Mouse (Mus musculus) liver, embryonic 16.5 days (tissue): ENCODE measurements around the gene Shisa8. TPM values are rescaled to one million over a fixed set of nuclear protein-coding genes. Genes with fewer than 3 reads are reported as not detected.

Experiments used
- ATAC-seq: fragments of 200-750 bp; cut with Nextera tagmentation; 2 replicates; pipeline ENCODE4 v1.8.0; 2017; ENCODE audit warnings: low read depth, mild to moderate bottlenecking, moderate number of reproducible peaks, moderate library complexity
- H3K27ac ChIP-seq: fragments of 300-500 bp; sonication (generic); 2 replicates; pipeline ENCODE4 v1.5.1; 2014; ENCODE audit warnings: mild to moderate bottlenecking, low read length
- H3K27me3 ChIP-seq: fragments of 300-500 bp; sonication (generic); 2 replicates; pipeline ENCODE4 v1.6.1; 2014; ENCODE audit warnings: low read depth, low read length, mixed read lengths; ENCODE audit not compliant: control insufficient read depth, insufficient read depth
- H3K36me3 ChIP-seq: fragments of 300-500 bp; sonication (generic); 2 replicates; pipeline ENCODE4 v1.6.1; 2014; ENCODE audit warnings: mild to moderate bottlenecking; ENCODE audit not compliant: control insufficient read depth, insufficient read depth
- H3K4me1 ChIP-seq: fragments of 300-500 bp; sonication (generic); 2 replicates; pipeline ENCODE4 v1.6.1; 2014; ENCODE audit warnings: low read depth, low read length, mixed read lengths; ENCODE audit not compliant: control insufficient read depth
- H3K4me2 ChIP-seq: fragments of 300-500 bp; sonication (generic); 2 replicates; pipeline ENCODE4 v1.6.1; 2014; ENCODE audit warnings: low read depth, low read length, mixed read lengths
- H3K4me3 ChIP-seq: fragments of 300-500 bp; sonication (generic); 2 replicates; pipeline ENCODE4 v1.5.1; 2014; ENCODE audit warnings: low read depth, mild to moderate bottlenecking, low read length
- H3K9ac ChIP-seq: fragments of 300-500 bp; sonication (generic); 2 replicates; pipeline ENCODE4 v1.6.1; 2014; ENCODE audit warnings: low read depth, low read length
- H3K9me3 ChIP-seq: fragments of 300-500 bp; sonication (generic); replicated peaks from 2 replicates; pipeline ENCODE4 v1.6.1; 2016; ENCODE audit warnings: low read length; ENCODE audit not compliant: control insufficient read depth
- WGBS: fragments of 180-500 bp; shearing (Covaris S2); extraction: QIAGEN DNeasy Blood & Tissue Kit; methylation state at CpG from one replicate; pipeline ENCODE4 v1.1.7; 2014; ENCODE audit not compliant: insufficient replicate concordance; 5-methylcytosine and 5-hydroxymethylcytosine counted together
- polyA plus RNA-seq: library from polyadenylated mRNA; unstranded; fragments of >200 nt; fragmentation: Nextera tagmentation; extraction: Ambion mirVana; gene quantifications from 2 replicates; pipeline ENCODE4 v1.2.1, GENCODE M21; 2015

The Shisa8 gene
- polyA plus RNA-seq, 1 experiment from 2014 or later: 0.11 TPM

DNA sequence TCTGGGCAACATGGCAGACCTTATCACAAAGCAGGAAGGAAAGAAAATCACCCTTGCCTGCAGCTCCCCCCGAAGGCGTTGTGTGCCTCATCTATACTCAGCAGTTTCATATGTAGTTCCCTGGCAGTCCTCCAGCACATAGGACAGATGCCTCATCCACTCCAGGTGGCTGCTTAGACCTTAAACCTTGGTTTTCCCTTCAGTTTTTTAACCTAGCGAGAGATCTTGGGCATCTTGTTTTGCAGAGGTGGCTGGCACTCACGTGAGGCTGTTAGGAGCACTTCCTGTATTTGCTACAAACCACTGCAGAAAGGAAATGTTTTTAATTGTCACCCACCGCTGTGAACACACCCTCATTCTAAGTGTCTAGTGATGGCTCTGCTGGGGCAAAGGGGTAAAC is 25.7 kb downstream of the Shisa8 start:
- WGBS: 30% methylated on average over 5 of the region's 5 CpGs
- Histone ChIP-seq H3K27ac (peak overlapping the region; percentile 89), H3K4me1 (peaks cover 55% of the 10 kb centered on the region), H3K9me3 (peaks cover 4% of the 10 kb centered on the region), H3K36me3 (peaks cover 31% of the 10 kb centered on the region), H3K4me3 (no peak overlapping the region), H3K9ac (no peak overlapping the region; the same call in 1 of the 2 replicates), H3K27me3 (no peaks in the 10 kb centered on the region), H3K4me2 (peak overlapping the region; percentile 70)
- no peak for ATAC-seq

GRCm38 (mm10) chr15:82186131-82186530 is 26.5 kb downstream of the Shisa8 start:
- Histone ChIP-seq H3K9ac (peak overlapping the region; percentile 52), H3K4me3 (peak overlapping the region; percentile 7; the same call in 1 of the 2 replicates), H3K27me3 (no peaks in the 10 kb centered on the region), H3K9me3 (peaks cover 4% of the 10 kb centered on the region), H3K36me3 (peaks cover 39% of the 10 kb centered on the region), H3K4me1 (peaks cover 62% of the 10 kb centered on the region), H3K27ac (peak overlapping the region; percentile 89), H3K4me2 (peak overlapping the region; percentile 70)
- 26% methylated on average over 14 of the region's 14 CpGs for WGBS
- peak; percentile 69 for ATAC-seq

DNA sequence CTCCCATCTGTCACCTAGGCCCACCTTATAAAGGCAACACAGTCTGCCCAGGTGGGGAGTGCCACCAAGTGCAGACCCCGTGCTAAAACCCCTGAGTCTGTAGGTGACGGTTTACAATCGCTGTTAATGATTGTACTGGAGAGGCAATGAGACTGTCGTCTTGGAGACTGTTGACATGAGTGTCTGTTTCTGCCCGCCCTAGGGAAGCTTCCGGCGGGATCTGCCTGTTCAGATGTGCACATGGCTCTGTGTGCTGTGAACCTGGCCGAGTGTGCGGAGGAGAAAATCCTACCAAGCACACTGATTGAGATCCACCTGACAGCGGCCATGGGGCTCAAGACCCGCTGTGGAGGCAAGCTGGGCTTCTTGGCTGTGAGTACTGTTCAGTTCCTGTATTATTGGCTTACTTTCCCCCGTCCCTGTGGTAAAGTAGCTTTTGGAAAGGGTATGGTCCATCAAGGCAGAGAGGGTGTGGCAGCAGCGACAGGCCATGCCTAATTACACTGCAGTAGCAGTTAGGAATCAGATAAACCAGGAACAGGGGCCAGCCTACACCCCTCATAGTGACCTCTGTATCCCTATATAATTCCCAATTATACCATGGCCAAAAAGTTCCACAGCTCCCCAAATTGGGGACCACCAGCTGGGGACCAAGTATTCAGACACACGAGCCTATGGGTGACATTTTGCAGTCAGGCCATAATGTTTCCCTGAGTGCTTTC is 27.4 kb downstream of the Shisa8 start:
- Histone ChIP-seq H3K27me3 (no peaks in the 10 kb centered on the region), H3K36me3 (peaks cover 44% of the 10 kb centered on the region), H3K9me3 (peaks cover 4% of the 10 kb centered on the region), H3K4me2 (peak overlapping the region; percentile 70), H3K4me3 (no peak overlapping the region), H3K9ac (peak overlapping the region; percentile 52; the same call in 1 of the 2 replicates), H3K27ac (peak overlapping the region; percentile 89), H3K4me1 (peaks cover 64% of the 10 kb centered on the region)
- 61% methylated on average over 14 of the region's 14 CpGs for WGBS
- no peak for ATAC-seq

DNA sequence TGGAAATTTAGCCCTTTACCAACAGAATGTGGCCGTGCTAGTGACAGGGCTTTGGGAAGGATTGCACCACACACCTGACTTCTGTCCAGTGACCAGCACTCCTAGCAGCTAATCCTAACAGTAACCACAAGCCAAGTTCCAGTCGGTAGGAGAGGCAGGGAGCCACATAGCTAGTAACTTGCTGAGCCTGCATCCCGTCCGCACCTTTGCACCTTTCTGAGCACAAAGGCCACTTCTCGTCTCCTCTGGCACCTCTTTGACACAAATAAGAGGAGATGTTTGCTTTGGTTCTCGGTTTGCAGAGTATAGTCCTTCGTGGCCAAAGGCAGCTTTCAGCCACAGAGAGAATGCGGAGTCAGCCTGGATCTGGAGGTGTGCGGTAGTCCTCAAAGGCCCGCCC is 28.0 kb downstream of the Shisa8 start:
- peak; percentile 6; the same call in 1 of the 2 replicates for ATAC-seq
- peak overlapping the region; percentile 89 for H3K27ac ChIP-seq
- peaks cover 4% of the 10 kb centered on the region for H3K9me3 ChIP-seq
- peaks cover 50% of the 10 kb centered on the region for H3K36me3 ChIP-seq
- peak overlapping the region; percentile 61 for H3K9ac ChIP-seq
- H3K4me3 ChIP-seq: peak overlapping the region; percentile 39
- peaks cover 64% of the 10 kb centered on the region for H3K4me1 ChIP-seq
- H3K4me2 ChIP-seq: peak overlapping the region; percentile 70
- H3K27me3 ChIP-seq: no peaks in the 10 kb centered on the region
- 61% methylated on average over 10 of the region's 10 CpGs for WGBS

DNA sequence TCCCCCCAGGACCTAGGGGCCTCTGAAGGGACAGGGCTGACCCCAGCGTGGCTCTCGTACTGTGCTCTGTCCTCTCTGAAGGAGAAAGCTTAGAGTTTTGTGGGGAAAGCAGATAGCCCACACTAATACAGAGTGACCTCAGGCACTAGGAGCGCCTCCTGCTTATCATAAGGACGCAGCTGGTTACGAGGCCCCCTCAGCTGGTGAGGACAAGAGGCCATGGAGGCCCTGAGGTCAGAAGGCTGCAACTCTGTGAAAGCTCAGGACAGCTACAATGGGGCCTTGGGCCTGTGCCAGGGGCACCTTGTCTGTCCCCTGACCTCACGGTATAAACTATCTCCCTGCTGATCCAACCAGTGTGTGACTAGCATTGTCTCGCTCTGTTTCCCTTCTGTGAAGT is 28.4 kb downstream of the Shisa8 start:
- no peaks in the 10 kb centered on the region for H3K27me3 ChIP-seq
- peaks cover 4% of the 10 kb centered on the region for H3K9me3 ChIP-seq
- peaks cover 64% of the 10 kb centered on the region for H3K4me1 ChIP-seq
- H3K36me3 ChIP-seq: peaks cover 55% of the 10 kb centered on the region
- peak overlapping the region; percentile 39 for H3K4me3 ChIP-seq
- peak overlapping the region; percentile 61 for H3K9ac ChIP-seq
- H3K27ac ChIP-seq: peak overlapping the region; percentile 89
- peak overlapping the region; percentile 70 for H3K4me2 ChIP-seq
- 13% methylated on average over 7 of the region's 7 CpGs for WGBS
- peak; percentile 87 for ATAC-seq

GRCm38 (mm10) chr15:82183596-82183995 is 29.0 kb downstream of the Shisa8 start:
- peak overlapping the region; percentile 70 for H3K4me2 ChIP-seq
- H3K9me3 ChIP-seq: peaks cover 4% of the 10 kb centered on the region
- no peaks in the 10 kb centered on the region for H3K27me3 ChIP-seq
- peaks cover 64% of the 10 kb centered on the region for H3K4me1 ChIP-seq
- peak overlapping the region; percentile 39 for H3K4me3 ChIP-seq
- H3K9ac ChIP-seq: peak overlapping the region; percentile 61
- H3K36me3 ChIP-seq: peaks cover 60% of the 10 kb centered on the region
- peak overlapping the region; percentile 89 for H3K27ac ChIP-seq
- peak; percentile 15 for ATAC-seq
- WGBS: 64% methylated on average over 10 of the region's 10 CpGs

- Histone ChIP-seq H3K4me1 (peaks cover 55% of the 10 kb centered on the region), H3K27me3 (no peaks in the 10 kb centered on the region), H3K27ac (no peak overlapping the region), H3K4me3 (no peak overlapping the region), H3K9me3 (peaks cover 4% of the 10 kb centered on the region), H3K4me2 (no peak overlapping the region), H3K36me3 (peaks cover 63% of the 10 kb centered on the region), H3K9ac (no peak overlapping the region)
- no peak for ATAC-seq
- WGBS: 91% methylated on average over 4 of the region's 4 CpGs
Observed at GRCm38 (mm10) chr15:82182311-82182710, 30.3 kb downstream of the Shisa8 start.

- H3K4me3 ChIP-seq: no peak overlapping the region
- H3K36me3 ChIP-seq: peaks cover 66% of the 10 kb centered on the region
- H3K9ac ChIP-seq: no peak overlapping the region
- H3K9me3 ChIP-seq: peaks cover 4% of the 10 kb centered on the region
- H3K27ac ChIP-seq: peak overlapping the region; percentile 42
- 58% methylated on average over 5 of the region's 5 CpGs for WGBS
- peaks cover 43% of the 10 kb centered on the region for H3K4me1 ChIP-seq
- no peak for ATAC-seq
- H3K4me2 ChIP-seq: no peak overlapping the region
- H3K27me3 ChIP-seq: no peaks in the 10 kb centered on the region
Observed at GRCm38 (mm10) chr15:82181131-82181530, 31.5 kb downstream of the Shisa8 start.

DNA sequence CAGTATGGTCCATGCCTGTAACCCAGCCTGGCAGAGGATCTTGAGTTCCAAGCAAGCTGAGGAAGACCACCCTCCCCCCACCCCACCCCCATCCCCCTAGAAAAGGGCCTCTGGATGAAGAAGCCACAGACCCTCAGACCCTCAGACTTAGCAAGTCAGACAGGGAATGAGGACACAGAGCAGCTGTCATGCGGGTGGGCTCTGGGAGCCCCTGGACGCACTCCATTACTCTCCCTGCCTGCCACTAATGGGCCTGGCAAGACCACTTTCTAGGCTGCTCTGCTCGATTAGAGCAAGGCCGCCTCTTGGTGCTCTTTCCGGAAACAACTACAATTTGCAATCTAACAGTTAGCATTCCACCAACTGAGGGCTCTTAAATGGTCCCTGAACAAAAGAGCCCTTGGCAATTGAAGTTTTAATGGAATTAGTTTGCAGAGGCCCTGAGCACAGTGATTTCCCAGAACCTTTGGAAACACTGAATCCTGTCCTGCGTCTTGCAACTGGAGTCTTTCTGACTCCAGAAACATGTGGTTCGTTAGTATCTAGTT is 34.8 kb downstream of the Shisa8 start:
- H3K4me2 ChIP-seq: no peak overlapping the region
- H3K4me1 ChIP-seq: peaks cover 10% of the 10 kb centered on the region
- 86% methylated on average over 7 of the region's 7 CpGs for WGBS
- no peak overlapping the region for H3K9ac ChIP-seq
- H3K9me3 ChIP-seq: peaks cover 4% of the 10 kb centered on the region
- no peak overlapping the region for H3K4me3 ChIP-seq
- ATAC-seq: no peak
- no peak overlapping the region for H3K27ac ChIP-seq
- peaks cover 78% of the 10 kb centered on the region for H3K36me3 ChIP-seq
- H3K27me3 ChIP-seq: no peaks in the 10 kb centered on the region
